Mouse (Mus musculus) ES-E14 (cell line): ENCODE results near the gene Cracr2b.

Experiments used
- CHD2 ChIP-seq: IDR thresholded peaks from 2 replicates; pipeline ENCODE4 v1.6.1; 2014; ENCODE audit warnings: mild to moderate bottlenecking, low read depth, low read length, inconsistent platforms
- HCFC1 ChIP-seq: IDR thresholded peaks from 2 replicates; pipeline ENCODE4 v1.6.1; 2012; ENCODE audit warnings: low read length, inconsistent platforms, borderline replicate concordance; ENCODE audit not compliant: insufficient read depth
- MAFK ChIP-seq: IDR thresholded peaks from 2 replicates; pipeline ENCODE4 v1.6.1; 2014; ENCODE audit warnings: mild to moderate bottlenecking, low read depth, low read length, inconsistent platforms; ENCODE audit not compliant: insufficient read depth

- TF ChIP-seq CHD2 (no peak), HCFC1 (no peak), MAFK (no peak)
These were observed 22.5 kb upstream of the Cracr2b start for GRCm38 (mm10) chr7:141438201-141438968.
